Comparison of ENCODE assay signal across 11 mouse cellular contexts in genomic region chr9:90241041-90241440, GRCm38 (mm10).
"Had no signal": no experiment of that assay in that cellular context is flagged by ENCODE, and none has a peak within 500 bp of the region (broad histone marks: within the 10 kb centered on the region; RNA-seq: fewer than 3 reads in every experiment).

No protein-coding gene starts in this region.

- ATAC-seq: intestine, embryonic 16.5 days had no signal

- H3K27ac ChIP-seq: kidney, embryonic 15.5 days; limb, embryonic 12.5 days; lung, embryonic 15.5 days; macrophage; midbrain, embryonic 12.5 days; stomach, postnatal 0 days had no signal

- H3K27me3 ChIP-seq: kidney, embryonic 15.5 days; limb, embryonic 12.5 days; lung, embryonic 15.5 days; megakaryocyte, embryonic 14.5 days; midbrain, embryonic 12.5 days had no signal

- H3K4me2 ChIP-seq: kidney, embryonic 15.5 days; limb, embryonic 12.5 days; lung, embryonic 15.5 days; midbrain, embryonic 12.5 days had no signal

- H3K9me3 ChIP-seq: kidney, embryonic 15.5 days; lung, embryonic 15.5 days; megakaryocyte, embryonic 14.5 days; midbrain, embryonic 12.5 days had no signal

- H3K4me3 ChIP-seq: kidney, embryonic 15.5 days; limb, embryonic 12.5 days; lung, embryonic 15.5 days; megakaryocyte, embryonic 14.5 days; midbrain, embryonic 12.5 days had no signal

- DNase-seq: kidney, adult 2 months; kidney, postnatal 25 days; lung, postnatal 14 days had no signal

- H3K4me1 ChIP-seq: kidney, embryonic 15.5 days; limb, embryonic 12.5 days; midbrain, embryonic 12.5 days had no signal

- H3K9ac ChIP-seq: kidney, embryonic 15.5 days; limb, embryonic 12.5 days; lung, embryonic 15.5 days; midbrain, embryonic 12.5 days had no signal
